Mouse (Mus musculus) v-Abl transformed pro-B cells (cell line): ENCODE results near the gene Cox7a2l.

Experiments used
- in situ Hi-C, 2 experiments: fragments of 400-800 bp; cut with MboI; formaldehyde crosslinking; loops; one replicate each; pipeline ENCODE4 v1.15.1; 2025; ENCODE audit not compliant: unreplicated experiment in 2 of 2

Gene Cox7a2l

GRCm38 (mm10) chr17:83517280-83518015, at the start of gene Cox7a2l:
Gene Cox7a2l (minus strand): TSS chr17:83517330.
- in situ Hi-C loops: loop anchor here (5.0 to 10.0 kb wide), 2 partner anchors 170 to 217 kb away; no protein-coding TSS in a partner anchor

- in situ Hi-C loops: no loop called here
Observed at GRCm38 (mm10) chr17:83565506-83565905, 48.4 kb upstream of the Cox7a2l start.

DNA sequence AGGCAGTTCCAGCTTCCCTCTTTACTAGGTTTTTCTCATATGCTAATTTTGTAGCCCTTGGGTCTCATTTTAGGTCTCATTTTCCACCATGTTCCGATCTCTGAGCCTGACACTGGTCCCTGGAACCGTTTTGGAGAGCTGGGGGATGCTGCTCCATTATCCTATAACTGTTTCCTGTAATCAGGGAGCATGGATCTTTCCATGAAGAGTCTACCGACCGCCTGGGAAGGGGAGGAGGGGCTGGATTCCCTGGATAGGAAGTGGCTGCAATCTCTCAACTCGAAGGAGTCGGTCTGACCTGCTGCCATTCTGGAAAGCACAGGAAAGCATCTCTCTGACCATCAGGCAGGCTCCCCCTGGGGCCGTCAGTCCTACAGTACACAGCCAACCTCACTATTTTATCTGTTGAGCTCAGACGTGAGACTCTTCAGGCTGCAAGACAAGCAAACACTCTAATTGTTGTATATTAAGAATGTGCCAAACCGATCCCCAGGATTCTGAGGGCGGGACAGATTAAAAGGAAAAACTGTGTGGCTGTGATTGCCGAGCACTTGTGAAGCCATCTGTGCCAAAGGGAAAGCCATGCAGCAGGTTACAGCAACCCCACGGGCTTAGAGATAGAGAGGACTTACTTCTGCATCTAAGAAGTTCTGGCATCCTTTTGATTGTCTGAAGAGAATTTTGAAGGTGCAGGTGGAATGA, 47.1 kb upstream of the Cox7a2l start:
- in situ Hi-C loops: no loop called here

DNA sequence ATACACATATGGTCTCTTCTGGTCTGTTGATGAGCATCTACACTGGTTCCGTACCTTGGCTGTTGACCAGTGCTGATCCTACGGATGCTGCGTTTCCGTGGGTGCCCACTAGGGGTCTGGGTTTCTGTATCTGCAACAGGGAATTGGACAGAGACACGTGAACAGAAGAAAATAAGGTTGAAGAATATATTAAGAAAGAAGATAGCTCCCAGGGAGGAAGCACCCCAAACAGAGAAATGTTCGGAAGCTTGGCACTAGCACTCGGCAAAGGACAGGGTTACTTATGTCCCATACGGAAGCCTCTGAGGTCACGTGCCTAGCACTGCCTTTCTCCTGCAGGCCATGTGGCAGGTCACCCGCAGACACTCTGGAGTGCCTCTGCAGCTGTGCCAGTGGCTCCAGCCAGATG, 46.6 kb upstream of the Cox7a2l start:
- in situ Hi-C loops: no loop called here

- in situ Hi-C loops: no loop called here
Observed at GRCm38 (mm10) chr17:83562153-83563010, 45.3 kb upstream of the Cox7a2l start.

GRCm38 (mm10) chr17:83559081-83559480, 42.0 kb upstream of the Cox7a2l start:
- in situ Hi-C loops: no loop called here

- in situ Hi-C loops: no loop called here
Observed at GRCm38 (mm10) chr17:83555836-83556235, 38.7 kb upstream of the Cox7a2l start.

GRCm38 (mm10) chr17:83554997-83555396, 37.9 kb upstream of the Cox7a2l start:
- in situ Hi-C loops: no loop called here

DNA sequence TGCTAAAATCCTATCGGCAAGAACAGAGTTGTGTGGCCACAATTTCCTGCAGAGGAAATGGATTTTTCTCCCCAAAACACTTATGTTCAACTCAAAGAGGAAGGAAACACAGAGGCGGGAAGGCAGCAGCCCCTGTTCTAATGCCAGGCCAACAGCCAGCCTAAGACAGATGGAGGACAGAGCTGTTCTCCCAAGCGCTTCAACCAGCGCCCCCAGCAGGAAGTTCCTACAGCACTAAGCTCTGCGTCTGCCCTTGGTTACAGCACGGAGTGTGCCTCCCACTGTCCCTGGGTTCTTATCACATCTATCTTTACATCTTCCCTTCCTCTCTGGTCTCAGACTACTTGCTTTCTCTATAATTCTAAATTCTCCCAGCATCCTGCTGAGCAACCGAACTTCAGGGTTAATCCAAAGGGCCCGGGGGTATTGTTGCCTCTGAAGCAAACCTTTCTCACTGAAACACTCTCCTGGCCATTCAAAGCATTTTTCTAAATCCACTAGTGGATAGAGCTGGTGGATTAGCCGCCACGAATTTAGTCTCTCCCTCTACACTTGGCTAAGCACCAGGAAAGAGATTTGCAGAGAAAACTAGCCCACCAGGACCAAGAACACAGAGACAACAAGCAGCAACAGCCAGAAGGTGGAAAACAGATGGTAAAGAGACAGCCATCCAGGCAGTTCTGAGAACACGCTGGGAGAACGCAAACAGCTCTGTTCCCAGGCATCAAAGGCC, 31.5 kb upstream of the Cox7a2l start:
- in situ Hi-C loops: no loop called here

DNA sequence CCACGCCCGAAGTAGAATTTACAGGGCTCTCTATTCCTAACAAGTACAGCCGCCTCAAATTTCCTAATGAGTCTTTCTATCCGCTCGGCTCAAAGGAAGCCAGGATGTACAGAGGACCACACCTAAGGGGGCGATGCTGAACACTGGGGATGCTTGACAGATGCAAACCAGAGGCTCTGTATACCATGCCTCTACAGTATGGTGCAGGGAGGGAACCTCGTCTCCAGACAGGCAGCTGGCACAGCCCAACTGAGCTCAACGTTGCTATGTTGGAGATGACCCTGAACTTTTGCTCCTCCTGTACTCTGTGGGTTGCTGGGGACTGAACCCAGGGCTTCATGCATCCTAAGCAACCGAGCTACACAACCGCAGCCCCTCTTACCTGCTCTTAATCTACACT, 30.0 kb upstream of the Cox7a2l start:
- in situ Hi-C loops: no loop called here

GRCm38 (mm10) chr17:83545756-83546742, 28.9 kb upstream of the Cox7a2l start:
- in situ Hi-C loops: no loop called here

GRCm38 (mm10) chr17:83545259-83545658, 28.1 kb upstream of the Cox7a2l start:
- in situ Hi-C loops: no loop called here

DNA sequence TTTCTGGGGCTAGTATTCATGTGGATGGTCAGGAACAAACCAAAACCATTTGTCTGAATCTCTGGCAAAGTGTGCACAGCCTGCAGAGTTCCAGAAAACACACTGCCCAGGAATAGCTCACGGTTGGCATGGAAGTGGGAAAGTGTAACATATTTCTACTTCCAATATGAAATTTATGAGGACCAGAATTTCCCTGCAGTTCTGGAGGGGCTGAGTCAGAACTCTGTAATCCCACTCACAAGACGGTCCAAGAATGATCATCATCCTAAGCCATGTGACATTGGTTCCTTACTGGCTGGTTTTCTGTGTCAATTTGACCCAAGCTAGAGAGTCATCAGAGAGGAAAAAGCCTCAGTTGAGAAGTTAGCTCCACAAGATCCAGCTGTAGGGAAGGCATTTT, 25.3 kb upstream of the Cox7a2l start:
- in situ Hi-C loops: no loop called here

GRCm38 (mm10) chr17:83539262-83540037, 22.3 kb upstream of the Cox7a2l start:
- in situ Hi-C loops: no loop called here

DNA sequence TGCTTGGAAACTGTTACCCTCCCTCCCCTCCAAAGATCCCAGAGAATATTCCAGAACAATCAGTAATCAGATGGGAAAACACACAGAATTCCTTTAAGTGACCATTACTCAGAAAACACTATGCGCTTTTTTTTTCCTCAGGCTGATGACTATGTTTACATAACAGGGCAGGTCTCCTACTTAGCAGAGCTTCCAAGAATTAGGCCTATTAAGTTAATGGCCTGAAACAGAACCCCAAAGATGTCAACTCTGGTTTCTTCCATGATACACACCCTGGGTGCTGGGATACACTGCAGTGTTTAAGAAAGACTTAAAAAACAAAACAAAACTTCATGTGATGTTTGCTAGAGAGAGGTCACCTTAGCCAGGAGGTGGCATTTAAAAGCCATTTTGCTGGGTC, 21.6 kb upstream of the Cox7a2l start:
- in situ Hi-C loops: no loop called here

GRCm38 (mm10) chr17:83538141-83538540, 21.0 kb upstream of the Cox7a2l start:
- in situ Hi-C loops: no loop called here

DNA sequence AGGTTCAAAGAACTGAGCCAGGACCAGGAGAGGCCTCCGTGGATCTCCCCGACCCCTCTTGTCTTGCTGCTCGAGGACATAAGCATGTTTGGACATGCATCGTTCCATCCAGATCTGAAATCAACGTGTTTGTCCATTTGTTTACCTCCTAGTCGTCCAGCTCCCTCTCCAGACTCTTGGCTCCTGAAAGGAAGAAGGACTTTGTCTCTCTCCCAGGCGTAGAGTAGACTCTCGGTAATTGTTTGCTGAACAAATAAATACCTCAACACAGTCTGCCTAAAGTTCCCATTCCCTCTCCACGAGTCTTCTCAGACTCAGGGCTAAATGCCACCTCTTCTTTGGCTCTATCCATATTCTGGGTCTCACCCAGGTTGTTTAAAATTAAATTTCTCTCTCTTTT, 16.0 kb upstream of the Cox7a2l start:
- in situ Hi-C loops: no loop called here

- in situ Hi-C loops: no loop called here
Observed at GRCm38 (mm10) chr17:83527651-83528381, 10.7 kb upstream of the Cox7a2l start.
